Mouse (Mus musculus) fibroblast of lung, adult 2 months (primary cell): ENCODE data around the gene Phxr2.
"Not testable (repeated sequence)": the region's sequence is repeated elsewhere in the genome, so short reads cannot be mapped to it uniquely, and the experiment has no call there.

Source experiments
- DNase-seq: peaks from one replicate; pipeline ENCODE4 v3.0.0-alpha.2; 2011; ENCODE audit warnings: low read depth

The Phxr2 gene

DNA sequence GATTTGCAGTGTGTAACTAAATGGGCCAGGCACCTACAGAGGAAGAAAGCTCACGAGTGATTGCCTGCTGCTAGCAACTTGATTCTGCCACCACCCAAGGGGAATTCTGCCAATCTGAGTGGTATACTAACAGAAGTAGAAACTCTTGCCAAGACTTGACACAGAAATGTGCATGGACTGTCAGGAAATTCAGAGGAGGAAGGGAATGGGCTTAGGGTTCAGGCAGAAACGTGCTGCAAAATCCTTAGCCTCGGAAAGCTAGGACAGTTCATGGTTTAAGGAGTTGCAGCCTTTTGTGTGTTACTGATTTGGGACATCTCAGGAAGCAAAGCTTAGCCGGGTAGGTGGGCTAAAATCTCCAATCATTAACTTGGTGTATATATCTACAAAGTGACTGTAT lies at the start of gene Phxr2:
Phxr2 (minus strand) TSS at position 101 of the 400 bp plus-strand sequence.
- no peak for DNase-seq

DNA sequence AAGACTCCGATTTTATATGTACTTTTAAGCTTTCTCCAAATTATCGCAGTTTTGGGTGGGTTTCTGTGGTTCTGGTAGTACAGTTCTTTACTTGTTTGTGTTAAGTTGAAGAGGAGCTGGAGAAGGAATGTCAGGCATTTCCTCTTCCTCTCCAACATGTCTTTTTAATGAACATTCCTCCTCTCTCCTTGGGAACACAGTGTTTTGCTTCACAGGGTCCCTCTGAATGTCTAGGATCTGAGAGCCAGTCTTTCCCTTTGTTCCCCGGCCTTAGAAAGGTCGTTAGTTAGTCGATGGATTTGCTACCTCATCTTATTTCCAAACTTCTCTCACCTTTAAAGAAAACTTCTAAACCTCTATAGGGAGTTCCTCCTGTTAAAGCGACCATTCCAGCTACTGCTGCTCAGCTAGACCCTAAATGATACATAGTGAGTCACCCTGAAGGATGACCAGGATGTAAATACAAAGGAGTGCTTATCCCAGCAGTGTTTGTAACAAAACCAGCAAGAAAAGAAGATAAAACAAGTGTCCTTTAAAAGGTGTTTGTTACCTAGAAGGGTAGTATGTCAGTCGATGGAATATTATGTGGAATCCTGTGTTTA lies 46.9 kb upstream of the Phxr2 start:
- no peak for DNase-seq

DNA sequence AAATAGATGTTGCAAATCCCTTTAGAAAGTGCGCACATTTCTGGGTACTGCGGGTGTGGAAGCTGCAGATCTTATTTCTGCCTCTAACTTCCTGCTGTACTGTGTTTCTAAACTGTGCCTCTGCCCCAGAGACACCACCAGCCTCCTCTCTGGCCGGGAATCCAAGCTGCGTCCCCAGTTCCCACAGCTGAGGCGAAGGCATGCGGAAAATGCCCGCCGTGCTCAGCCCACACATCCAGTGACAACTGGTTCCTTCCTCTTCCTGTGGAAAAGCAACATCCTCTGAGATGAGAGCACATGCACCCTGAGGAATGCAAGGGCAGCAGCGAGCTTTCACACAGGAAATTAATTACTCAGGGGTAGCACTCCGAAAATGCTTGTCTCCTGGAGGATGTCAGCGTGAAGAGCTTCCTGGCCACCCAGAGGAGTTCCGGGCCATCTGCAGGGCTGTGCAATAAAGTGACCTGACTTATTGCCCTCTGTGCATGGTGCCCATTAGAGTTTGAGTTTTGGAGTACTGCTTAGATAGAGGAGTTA lies 45.9 kb upstream of the Phxr2 start:
- no peak for DNase-seq

DNA sequence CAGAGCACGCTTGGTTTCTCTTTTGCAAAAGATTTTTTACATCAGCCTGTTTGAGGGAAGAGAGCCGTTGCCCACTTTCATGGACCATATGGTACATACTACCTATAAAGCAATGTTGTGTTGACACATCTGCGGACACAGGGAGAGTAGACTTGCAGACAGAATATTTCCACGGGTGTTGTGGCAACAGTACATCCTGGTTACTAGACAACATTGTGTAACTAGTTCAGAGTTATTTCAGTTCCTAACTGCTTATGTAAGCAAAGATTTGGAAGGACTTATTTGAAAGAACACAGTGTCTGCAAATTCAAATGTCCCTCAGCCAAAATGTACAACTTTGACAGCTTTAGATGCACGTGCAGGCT lies 43.6 kb upstream of the Phxr2 start:
- DNase-seq: no peak

DNA sequence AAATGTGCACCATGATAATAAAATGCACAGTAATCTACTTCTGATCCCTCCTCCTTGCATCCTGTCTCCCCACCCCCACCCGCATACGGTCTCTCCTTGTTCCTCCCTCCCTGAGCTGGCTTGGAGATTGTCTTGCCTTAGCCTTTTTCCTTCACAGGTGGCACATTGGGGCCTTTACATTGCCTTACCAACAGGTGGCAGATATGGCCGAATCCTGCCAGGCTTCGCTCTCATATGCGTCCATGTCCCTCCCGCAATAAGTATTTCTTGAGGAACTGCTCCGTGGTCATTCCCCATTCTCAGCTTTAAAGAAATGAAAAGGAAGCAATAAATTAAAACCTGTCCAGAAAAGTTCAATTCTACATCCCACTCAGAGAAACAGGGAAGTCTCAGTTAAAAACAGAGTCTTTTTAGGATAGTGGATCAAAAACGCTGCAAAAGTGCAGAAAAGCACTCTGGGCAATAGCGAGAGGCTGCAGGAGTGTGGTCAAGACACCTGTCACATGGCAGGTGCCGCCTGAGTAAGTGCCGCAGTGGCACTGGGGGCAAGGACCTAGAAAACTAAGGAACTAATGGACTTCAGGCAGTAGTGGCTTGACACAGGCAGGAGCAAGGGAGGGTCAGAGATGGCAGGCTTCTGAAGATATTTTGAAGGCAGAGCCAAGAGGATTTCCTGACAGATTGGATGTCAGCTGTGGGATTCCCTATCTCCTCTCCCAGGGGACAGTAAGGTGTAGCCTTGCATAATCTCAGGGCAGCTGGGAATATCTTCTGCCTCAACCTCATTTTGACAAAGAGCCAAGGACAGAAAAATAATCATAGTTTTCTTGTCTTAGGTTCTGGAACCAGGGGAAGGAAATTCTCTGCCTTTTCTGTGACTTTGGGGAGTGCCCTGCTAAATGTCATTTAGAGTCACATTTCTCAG lies 43.0 kb upstream of the Phxr2 start:
- DNase-seq: no peak

DNA sequence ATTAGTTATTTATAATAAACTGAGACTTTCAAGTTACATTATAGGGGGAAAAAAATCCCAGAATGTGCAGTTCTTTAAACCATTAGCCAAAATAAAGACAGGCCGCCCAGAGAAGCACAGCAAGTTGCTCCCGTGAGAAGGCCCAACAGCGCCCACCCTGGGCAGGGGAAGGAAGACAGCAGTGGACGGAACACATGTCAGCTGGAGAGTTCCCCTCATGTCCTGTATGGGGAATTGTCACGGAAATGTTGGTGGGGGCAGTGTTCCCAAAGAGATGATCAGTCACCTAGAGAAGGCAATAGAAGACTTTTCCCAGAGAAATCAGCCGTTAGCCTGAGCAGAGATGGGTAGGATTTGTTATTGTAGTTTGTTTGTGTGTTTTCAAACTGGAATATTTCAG lies 42.3 kb upstream of the Phxr2 start:
- DNase-seq: no peak

DNA sequence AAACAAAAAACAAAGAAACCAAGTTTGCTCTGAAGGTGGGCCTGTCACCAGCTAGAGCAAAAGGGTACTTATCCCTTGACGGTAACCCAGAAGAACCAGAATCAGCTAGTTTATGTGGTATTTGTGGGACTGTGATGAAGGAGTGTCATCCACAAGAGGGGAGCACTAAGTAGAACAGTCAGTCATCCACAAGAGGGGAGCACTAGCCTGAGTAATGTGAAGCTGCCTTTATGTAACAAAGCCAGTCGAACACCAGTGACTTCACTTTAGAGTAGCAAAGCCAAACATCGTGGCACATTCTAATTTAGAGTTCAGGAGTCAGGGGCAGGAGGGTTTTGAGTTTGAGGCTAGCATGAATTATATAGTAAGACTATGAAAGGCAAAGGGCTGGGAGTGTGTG lies 40.3 kb upstream of the Phxr2 start:
- DNase-seq: no peak

DNA sequence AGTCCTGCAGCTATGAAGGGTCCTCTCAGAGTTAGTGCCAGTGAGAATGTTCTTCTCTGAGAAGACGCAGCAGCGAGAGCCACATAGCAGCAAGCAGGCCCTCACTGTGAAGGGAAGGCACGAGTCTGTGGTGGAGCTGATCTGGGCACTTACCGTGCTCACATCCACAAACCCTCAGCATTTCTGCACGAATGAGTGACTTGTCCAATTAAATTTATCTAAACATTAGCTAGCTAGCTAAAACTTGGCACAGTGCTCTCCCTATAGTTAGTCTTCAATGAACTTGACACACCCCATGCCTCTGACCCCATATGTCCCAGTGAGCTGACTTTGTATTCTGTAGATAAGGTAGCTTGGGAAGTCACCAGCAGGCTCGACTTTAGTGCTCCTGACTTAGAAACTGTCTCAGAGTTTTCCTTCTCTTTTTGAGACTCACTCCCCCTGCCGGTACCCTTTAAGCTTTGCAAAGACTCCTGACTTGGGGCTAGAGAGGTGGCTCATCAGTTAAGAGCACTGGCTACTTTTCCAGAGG lies 39.7 kb upstream of the Phxr2 start:
- no peak for DNase-seq

DNA sequence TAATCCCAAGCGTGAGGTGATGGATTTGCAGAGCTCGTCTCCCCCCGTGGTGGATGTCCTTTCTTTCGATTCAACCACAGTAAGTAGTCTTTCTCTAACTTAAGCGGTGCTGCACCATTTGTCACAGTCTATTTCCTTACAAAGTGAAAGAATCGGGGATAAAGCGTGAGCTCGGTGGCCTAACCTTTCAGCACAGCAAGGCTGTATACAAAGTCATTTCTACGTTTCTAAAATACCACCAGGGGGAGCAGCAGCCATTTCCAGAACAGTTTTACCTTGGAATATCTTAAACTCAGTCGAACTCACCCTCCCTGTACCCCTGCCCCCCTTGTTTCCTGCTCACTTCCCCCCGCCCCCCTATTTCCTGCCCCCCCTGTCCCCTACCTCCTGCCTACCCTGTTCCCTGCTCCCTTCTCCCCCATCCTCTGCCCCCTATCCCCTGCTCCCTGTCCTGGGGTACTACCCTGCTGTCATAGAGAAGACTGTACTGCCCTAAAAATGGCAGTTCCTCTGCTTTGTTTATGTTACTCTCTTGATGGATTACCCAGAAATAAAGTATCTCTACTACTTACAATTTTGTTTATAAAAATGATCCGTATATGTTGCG lies 38.8 kb upstream of the Phxr2 start:
- no peak for DNase-seq

DNA sequence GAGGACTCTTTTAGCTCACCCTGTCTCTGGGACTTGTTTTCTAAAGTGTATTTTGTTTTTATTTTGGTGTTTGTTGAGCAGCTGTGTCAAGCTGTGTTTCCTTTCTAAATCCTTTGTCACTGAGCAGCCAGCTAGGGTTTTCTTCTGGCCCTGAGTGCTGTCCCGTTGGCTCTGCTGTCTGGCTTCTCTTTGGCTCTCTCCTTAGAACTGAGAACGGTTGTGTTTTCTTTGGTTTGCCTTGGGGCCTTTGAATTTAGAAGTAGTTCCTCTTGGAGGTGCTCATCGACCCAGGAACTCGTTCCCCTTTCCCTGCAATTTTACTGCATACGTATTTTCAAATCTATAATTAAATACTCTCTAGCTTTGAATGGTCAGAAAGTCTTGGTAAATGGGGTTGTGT lies 36.9 kb upstream of the Phxr2 start:
- DNase-seq: no peak

DNA sequence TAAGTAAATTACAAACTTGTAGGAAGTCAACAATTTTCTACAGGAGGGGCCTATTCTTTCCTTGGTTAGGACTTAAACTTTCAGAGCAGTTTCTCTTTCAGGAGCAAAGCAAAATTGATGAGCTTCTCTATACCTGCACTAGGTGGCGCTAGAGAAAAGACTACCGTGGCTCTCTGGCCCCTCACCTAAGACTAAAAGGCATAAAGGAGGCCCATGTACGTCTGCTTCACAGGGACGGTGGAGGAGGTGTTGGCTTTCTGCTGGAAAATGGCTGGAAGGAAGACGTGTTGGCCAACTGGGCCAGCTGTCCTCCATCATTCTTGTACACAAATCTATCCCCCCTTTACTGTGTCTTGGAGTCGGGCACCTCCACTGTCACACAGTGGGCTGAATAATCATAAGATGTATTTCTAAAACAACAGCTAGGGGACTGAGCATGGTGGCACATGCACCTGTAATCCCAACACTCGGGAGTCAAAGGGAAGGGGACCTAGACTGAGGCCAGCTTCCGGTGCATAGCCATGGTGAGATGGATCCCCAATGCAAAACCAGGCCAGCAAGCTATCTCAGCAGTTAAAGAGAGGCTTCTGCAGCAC lies 36.0 kb upstream of the Phxr2 start:
- no peak for DNase-seq

DNA sequence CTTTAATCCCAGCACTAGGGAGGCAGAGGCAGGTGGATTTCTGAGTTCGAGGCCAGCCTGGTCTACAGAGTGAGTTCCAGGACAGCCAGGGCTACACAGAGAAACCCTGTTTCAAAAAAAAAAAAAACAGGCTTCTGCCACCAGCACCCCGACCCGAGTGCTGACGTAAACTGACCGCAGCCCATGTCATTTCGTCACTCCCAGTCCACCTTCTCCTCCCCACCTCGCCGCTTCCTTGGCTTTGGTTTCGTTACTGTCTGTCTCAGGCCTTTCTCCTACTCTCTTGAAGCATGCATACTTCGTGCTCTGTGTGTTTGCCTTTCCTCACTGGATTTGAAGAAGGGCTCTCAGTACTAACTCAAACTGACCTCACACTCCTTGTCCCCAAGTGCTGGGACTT lies 31.6 kb upstream of the Phxr2 start:
- DNase-seq: not testable (repeated sequence)

DNA sequence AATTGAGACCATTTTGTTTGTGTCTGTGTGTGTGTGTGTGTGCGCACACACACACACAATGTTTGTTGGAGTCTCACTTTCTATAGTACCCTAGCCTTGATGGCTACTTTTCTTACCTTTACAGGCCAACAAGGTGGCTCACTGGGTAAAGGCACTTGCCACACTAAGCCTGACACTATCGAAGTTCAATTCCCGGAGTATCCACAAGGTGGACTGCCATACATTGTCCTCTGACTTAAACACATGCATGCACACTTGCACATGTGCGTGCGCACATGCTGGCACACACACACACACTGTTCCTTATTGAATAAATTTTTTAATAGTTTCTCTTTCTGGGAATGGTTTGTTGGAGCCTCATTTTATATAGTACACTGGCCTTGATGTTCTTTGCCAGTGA lies 30.7 kb upstream of the Phxr2 start:
- DNase-seq: no peak

DNA sequence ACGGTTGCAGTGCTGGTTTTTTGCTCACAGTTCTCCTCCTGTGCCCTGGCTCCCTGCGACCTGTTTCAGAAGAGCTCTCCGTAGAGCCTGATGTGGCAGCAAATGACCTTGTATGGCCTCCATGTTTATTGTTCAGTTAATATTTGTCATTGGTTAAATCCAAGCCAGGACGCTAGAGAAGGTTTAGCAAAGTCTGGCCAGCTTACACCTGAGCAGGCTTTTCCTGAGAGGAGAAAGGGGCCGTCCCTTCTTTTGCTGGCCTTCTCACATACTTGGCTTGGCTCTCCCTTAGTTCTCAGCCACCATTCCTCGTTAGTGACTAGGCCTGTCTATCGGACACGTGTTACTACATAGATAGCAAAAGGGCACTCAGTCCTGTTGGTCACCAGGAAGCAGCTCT lies 28.5 kb upstream of the Phxr2 start:
- DNase-seq: no peak

DNA sequence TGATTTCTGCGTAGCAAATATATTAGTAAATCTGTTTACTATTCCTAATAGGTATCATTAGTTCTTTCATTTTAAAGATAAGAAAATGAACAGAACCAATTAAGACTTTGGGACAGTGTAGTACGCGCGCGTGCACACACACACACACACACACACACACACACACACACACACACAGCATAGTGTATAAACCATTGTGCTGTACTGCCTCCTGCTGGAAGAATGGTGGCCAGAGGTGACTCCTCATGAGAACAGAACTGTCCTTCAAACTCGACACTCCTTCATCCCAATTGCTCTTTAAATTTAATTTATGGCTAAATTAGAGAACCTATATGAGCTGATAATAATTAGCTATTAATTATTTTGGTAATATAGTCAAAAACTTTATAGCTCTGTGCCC lies 25.9 kb upstream of the Phxr2 start:
- DNase-seq: no peak

DNA sequence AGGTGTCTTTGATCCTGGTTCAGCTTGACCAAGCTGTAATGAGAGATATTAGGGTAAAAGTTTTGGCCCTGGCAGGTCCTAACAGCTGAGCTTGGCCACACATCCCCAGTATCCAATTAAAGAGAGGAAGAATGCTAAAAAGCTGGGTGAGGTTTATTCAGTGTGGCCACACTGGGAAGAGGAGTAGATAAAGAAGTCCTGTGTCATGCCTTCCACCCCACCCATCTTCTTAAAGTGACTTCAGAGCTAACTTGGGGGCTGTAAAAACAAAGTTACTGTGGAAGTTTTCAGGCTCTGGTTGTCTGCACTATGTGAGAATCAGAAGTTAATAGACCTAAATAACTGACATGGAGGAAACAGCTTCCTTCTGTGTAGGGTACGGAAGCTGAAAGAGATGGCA lies 25.5 kb upstream of the Phxr2 start:
- no peak for DNase-seq

DNA sequence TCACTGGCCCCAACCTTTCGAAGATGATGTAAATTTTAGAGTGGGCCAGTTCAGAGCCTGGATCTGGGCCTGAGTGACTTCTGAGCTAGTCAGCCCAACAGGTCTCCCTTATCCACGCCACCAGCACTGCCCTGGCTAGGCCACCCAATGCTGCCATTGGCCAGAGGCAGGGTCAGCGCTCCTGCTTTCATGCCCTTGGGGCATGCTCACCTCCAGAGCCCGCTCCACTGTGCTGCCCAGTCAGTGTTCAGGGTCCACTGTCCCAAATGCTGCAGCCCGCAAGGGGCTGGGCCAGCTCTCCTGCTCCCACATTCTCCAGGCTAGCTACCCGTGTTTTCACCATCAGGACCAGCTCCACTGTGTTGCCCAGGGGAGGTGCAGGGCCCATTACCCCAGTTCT lies 23.9 kb upstream of the Phxr2 start:
- no peak for DNase-seq

DNA sequence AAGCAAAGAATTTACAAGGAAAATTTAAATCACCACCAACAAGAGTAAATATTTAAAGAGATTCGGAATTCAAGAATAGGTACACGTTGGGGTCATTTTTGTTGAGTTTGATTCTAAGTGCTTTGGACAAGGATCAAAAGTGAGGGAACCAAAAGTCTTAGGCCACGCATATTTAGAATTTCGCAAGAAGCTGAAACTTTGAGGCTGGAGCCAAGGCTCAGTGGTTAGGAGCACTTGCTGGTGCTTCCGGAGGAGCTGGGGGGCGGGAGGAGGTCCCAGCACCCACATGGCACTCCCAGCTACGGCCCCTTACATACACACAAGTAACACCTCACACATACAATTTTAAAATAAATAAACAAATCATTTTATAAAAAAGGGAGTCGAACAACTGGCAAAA lies 20.5 kb upstream of the Phxr2 start:
- DNase-seq: no peak

DNA sequence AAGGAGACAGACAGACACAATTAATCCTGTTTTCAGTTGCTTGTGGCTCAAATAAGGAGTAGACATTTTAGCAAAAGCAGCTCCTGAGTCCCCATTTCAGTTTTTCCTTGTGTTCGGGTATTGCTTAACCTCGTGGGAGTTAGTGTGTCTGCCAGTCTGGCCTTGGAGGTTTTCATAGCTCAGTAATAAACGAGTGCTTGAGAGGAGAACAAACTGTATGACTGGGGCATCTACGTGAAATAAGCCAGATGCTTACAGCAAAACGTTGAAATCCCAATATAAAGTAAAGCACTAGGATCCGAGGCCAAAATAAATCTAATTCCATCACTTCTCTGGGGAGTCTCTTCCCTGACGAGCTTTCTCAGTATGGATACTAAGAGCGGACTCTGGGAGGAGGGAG lies 19.5 kb upstream of the Phxr2 start:
- DNase-seq: no peak

DNA sequence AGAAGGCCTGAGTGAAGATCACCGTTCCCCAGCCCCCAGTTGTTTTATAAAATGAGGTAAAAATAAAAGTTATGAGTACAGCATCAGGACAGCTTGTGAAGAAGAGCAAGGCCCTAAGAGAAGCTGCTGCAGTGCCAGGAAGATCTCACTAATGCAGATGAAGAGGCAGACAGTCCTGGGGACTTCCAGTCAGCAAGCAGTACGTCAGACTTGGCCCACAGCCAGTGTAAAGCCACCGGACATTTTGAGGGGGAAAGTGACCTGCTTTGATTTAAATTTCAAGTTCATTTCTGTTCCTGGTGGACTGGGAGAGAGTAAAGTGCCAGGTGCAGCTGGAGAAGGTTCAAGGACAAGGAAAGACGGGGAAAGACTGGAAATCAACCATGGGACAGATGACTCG lies 10.2 kb upstream of the Phxr2 start:
- DNase-seq: no peak

DNA sequence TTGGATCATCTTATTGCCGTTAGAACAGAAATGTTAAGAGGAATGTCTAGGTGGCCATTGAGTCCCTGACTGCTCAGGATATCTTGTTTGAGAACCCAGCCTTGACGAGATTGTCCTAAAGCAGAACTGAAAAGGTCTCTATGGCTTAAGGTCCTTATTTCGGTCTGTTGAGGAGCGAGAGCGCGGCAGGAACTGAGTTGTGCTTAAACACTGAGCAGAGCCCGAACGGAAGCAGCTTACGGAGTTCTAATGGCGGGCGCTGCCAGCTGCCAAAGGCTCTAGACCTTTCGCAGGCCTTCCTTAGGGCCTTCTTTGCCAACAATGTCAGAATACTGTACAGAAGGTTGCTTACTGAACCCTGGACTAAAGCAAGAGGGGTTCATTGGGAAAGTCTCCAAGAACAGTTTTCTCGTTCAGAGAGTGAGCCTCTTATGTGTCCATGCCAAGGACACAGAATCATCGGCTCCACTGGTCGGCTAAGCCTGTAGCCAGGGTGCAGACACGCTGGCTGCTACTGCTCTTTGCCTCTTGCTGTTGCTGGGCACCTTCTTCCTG lies 7.3 kb upstream of the Phxr2 start:
- no peak for DNase-seq

DNA sequence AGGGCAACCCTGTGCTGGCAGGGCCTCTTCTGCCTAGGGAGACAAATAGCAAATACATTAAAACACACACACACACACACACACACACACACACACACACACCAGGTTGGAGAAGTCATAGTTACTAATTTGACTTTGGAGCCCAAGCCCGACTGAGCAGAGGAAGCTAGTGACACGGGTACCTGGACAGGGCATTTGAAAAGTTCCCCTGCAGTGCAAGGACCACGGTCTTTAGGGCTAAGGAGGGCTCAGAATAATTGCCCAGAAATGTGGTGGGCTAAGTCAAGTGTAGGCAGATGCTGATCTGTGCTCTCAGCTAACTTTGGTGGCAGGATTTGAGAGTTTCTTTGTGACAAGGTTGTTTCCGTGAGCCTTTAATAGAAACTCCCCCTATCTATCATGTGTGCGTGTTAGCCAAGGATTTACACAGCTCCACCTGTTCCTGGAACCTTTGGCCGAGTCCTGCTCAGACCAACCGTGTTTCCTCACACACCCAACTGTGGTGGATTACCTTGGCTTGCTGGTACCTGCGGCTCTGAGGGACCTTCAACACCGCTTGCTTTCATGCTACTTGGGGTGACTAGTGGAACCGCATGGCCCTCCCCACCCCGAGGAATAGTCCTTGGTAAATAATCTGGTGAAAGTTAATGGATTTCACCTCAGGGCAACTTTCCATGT lies 6.6 kb upstream of the Phxr2 start:
- no peak for DNase-seq
